Comparison of ENCODE assay signal across 18 mouse cellular contexts in the genomic region with DNA sequence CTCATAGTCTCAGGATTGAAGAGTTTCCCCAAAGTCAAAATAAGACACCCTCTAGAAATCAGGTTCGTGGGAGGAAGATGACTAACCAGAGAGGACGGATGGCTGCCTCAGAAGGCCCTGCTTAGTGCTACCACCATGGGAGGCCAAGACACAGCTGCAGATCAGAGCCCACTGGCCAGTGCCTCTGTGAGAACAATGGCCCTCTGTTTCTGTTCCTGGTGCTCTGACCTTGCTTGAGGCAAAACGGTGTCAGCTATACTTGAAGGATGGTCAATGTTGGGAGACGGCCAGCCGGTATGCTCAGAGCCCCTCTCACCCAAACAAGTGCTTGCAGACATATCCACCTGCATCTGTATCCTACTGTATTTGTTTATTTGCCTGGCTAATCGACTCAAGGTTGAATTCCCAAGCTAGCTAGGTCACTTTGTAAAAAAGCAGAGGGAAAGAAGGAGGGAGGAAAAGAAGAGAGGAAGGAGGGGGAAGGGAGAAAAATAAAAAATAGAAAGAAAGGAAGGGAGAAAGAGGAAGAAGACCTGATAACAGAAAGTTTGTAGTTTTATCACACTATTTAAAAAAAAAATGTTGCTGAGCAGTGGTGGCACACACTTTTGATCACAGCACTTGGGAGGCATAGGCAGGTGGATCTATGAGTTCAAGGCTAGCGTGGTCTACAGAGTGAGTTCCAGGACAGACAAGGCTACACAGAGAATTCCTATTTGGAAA.
DNase-seq lines count a peak whose midpoint lies in the region; ATAC-seq and TF ChIP-seq lines count a peak whose summit lies in the region.
"Had no signal": no experiment of that assay in that cellular context is flagged by ENCODE, and none has a peak within 500 bp of the region (broad histone marks: within the 10 kb centered on the region; RNA-seq: fewer than 3 reads in every experiment).

No protein-coding gene starts in this region.

- in situ Hi-C loops in Patski (cut with MboI; ENCODE audit: low pct_unique_long_range_greater_than_20kb), result no loop called here

- H3K4me1 ChIP-seq in hindbrain, embryonic 11.5 days (replicated peaks; ENCODE audit: control insufficient read depth, insufficient read depth, low read length), result no peaks in the 10 kb centered on the region
- H3K4me1 ChIP-seq in hindbrain, embryonic 14.5 days (replicated peaks; ENCODE audit: control insufficient read depth, insufficient read depth, low read length), result no peaks in the 10 kb centered on the region
- H3K4me1 ChIP-seq: midbrain, embryonic 13.5 days had no signal

- no peak for TF ChIP-seq CTCF in Patski (IDR thresholded peaks at IDR 0.05)

- no peak overlapping the region for H3K9ac ChIP-seq in hindbrain, embryonic 11.5 days (ENCODE audit: low read depth, low read length)
- no peak overlapping the region for H3K9ac ChIP-seq in hindbrain, embryonic 14.5 days
- H3K9ac ChIP-seq: embryonic facial prominence, embryonic 12.5 days; midbrain, embryonic 13.5 days had no signal

- H3K4me3 ChIP-seq in hindbrain, embryonic 11.5 days (ENCODE audit: low read depth, low read length), result no peak overlapping the region
- H3K4me3 ChIP-seq in hindbrain, embryonic 14.5 days (replicated peaks; ENCODE audit: low read length), result no peak overlapping the region
- H3K4me3 ChIP-seq: embryonic facial prominence, embryonic 12.5 days; midbrain, embryonic 13.5 days; myocyte had no signal

- DNase-seq in hindbrain, embryonic 11.5 days (ENCODE audit: low spot score), result peak; percentile 36
- DNase-seq in hindbrain, embryonic 14.5 days (ENCODE audit: low spot score), result no peak
- peak; percentile 6 for DNase-seq in Patski (ENCODE audit: low read depth, low spot score)
- DNase-seq in fibroblast of lung, adult 2 months (ENCODE audit: low read depth), result peak; percentile 69
- peak; percentile 90 for DNase-seq in retina, postnatal 1 day
- DNase-seq in heart, adult 11 months, result no peak
- no peak for DNase-seq in spleen, postnatal 14 days (ENCODE audit: low spot score in 2 of 2)
- DNase-seq: B cell, adult 2 months; gastrocnemius, postnatal 25 days; kidney, adult 8-10 months; lung, adult 2 months; right cerebral cortex, postnatal 25 days; thymus, postnatal 25 days had no signal

- no peak overlapping the region for H3K4me2 ChIP-seq in hindbrain, embryonic 11.5 days (replicated peaks; ENCODE audit: low read depth, low read length)
- no peak overlapping the region for H3K4me2 ChIP-seq in hindbrain, embryonic 14.5 days (replicated peaks)
- H3K4me2 ChIP-seq: embryonic facial prominence, embryonic 12.5 days; midbrain, embryonic 13.5 days had no signal

- no peaks in the 10 kb centered on the region for H3K36me3 ChIP-seq in hindbrain, embryonic 11.5 days (ENCODE audit: control insufficient read depth, insufficient read depth, low read length)
- no peaks in the 10 kb centered on the region for H3K36me3 ChIP-seq in hindbrain, embryonic 14.5 days (replicated peaks; ENCODE audit: control insufficient read depth, insufficient read depth)
- H3K36me3 ChIP-seq: embryonic facial prominence, embryonic 12.5 days; midbrain, embryonic 13.5 days had no signal

- ATAC-seq in hindbrain, embryonic 11.5 days (ENCODE audit: low FRiP score), result no peak
- ATAC-seq in hindbrain, embryonic 14.5 days (ENCODE audit: low FRiP score), result no peak
- ATAC-seq in Patski, result peak; percentile 21
- ATAC-seq: midbrain, embryonic 13.5 days had no signal

- H3K27me3 ChIP-seq in hindbrain, embryonic 11.5 days (ENCODE audit: control insufficient read depth, insufficient read depth, low read length), result no peaks in the 10 kb centered on the region
- H3K27me3 ChIP-seq in hindbrain, embryonic 14.5 days (ENCODE audit: control insufficient read depth, insufficient read depth, low read length), result no peaks in the 10 kb centered on the region
- H3K27me3 ChIP-seq in Patski, result no peaks in the 10 kb centered on the region
- H3K27me3 ChIP-seq: embryonic facial prominence, embryonic 12.5 days; midbrain, embryonic 13.5 days had no signal

- H3K9me3 ChIP-seq in hindbrain, embryonic 11.5 days (ENCODE audit: control insufficient read depth, low read length), result no peaks in the 10 kb centered on the region
- no peaks in the 10 kb centered on the region for H3K9me3 ChIP-seq in hindbrain, embryonic 14.5 days (ENCODE audit: control insufficient read depth, low read length)
- H3K9me3 ChIP-seq: embryonic facial prominence, embryonic 12.5 days; midbrain, embryonic 13.5 days had no signal

- POLR2A ChIA-PET in Patski (lab: Charles Lee), result no interaction called here

- H3K27ac ChIP-seq in hindbrain, embryonic 11.5 days (ENCODE audit: low read depth, low read length), result no peak overlapping the region
- H3K27ac ChIP-seq in hindbrain, embryonic 14.5 days, result no peak overlapping the region
- H3K27ac ChIP-seq: embryonic facial prominence, embryonic 12.5 days; macrophage; midbrain, embryonic 13.5 days; stomach, postnatal 0 days had no signal

- 37% methylated on average over 7 of the region's 7 CpGs for WGBS in hindbrain, embryonic 11.5 days
- 42% methylated on average over 7 of the region's 7 CpGs for WGBS in hindbrain, embryonic 14.5 days

- CTCF ChIA-PET in Patski (lab: Charles Lee), result interaction anchor here (0.7 to 1.4 kb wide), 2 partner anchors 24 to 371 kb away, joined by 3 read pairs; no protein-coding TSS in a partner anchor

Comparison
In these comparisons a context has a peak if more than half of its experiments do, and no peak if none do; other contexts are left out.
1. DNase-seq: peak in hindbrain, embryonic 11.5 days (single experiment), Patski (single experiment), fibroblast of lung, adult 2 months (single experiment) and retina, postnatal 1 day (single experiment); none in hindbrain, embryonic 14.5 days (single experiment), heart, adult 11 months (single experiment) and spleen, postnatal 14 days (0 of 2).